Mouse (Mus musculus) liver, embryonic 18 days (tissue): Measurements from ENCODE around the gene 4922502D21Rik. TPM values are rescaled to one million over a fixed set of nuclear protein-coding genes. Genes with fewer than 3 reads are reported as not detected.

ENCODE experiments used
- polyA plus RNA-seq: library from polyadenylated mRNA; depleted of rRNA; stranded (reverse); fragments of >200 nt; gene quantifications from 2 replicates; pipeline ENCODE4 v1.2.3, GENCODE M21; 2012; rRNA removed

The 4922502D21Rik gene
- polyA plus RNA-seq, result 0.02 and 0.03 TPM in 2 replicates

GRCm38 (mm10) chr6:129331610-129332009 lies at the start of gene 4922502D21Rik:
Gene 4922502D21Rik, minus strand, starts transcription at chr6:129331796.

GRCm38 (mm10) chr6:129342391-129342790 lies 10.8 kb upstream of the 4922502D21Rik start, which contains the start of gene Clec12a:
Gene Clec12a, plus strand, starts transcription at chr6:129342691.

GRCm38 (mm10) chr6:129275220-129275619 lies 56.4 kb downstream of the 4922502D21Rik start, which contains the start of gene Cd69:
Gene Cd69, minus strand, starts transcription at chr6:129275436.

Other genes with a start within 250 kb of the 4922502D21Rik start
- gene Clec2e, start 230.9 kb downstream of the 4922502D21Rik start, polyA plus RNA-seq, result 0.03 and 0.08 TPM in 2 replicates
- gene Clec2d, start 151.2 kb downstream of the 4922502D21Rik start, polyA plus RNA-seq, result 49.0 and 54.7 TPM in 2 replicates
- gene Cd69, start 56.4 kb downstream of the 4922502D21Rik start, polyA plus RNA-seq, result 0.96 and 1.2 TPM in 2 replicates
- 11.2 and 14.1 TPM in 2 replicates for gene Clec12a, start 10.9 kb upstream of the 4922502D21Rik start, polyA plus RNA-seq
- gene Clec12b, start 54.1 kb upstream of the 4922502D21Rik start, polyA plus RNA-seq, result 0.04 and 0.06 TPM in 2 replicates
- gene Clec1b, start 65.5 kb upstream of the 4922502D21Rik start, polyA plus RNA-seq, result 15.9 and 16.5 TPM in 2 replicates
- 2.0 TPM in 2 replicates for gene Clec9a, start 77.1 kb upstream of the 4922502D21Rik start, polyA plus RNA-seq
- gene Clec1a, start 120.2 kb upstream of the 4922502D21Rik start, polyA plus RNA-seq, result 0.17 and 0.26 TPM in 2 replicates
- gene Olr1, start 175.4 kb upstream of the 4922502D21Rik start, polyA plus RNA-seq, result 1.2 and 2.1 TPM in 2 replicates
- gene Tmem52b, start 180.8 kb upstream of the 4922502D21Rik start, polyA plus RNA-seq, result 0.01 TPM in 1 of 2 replicates, not detected in the other
- gene Gabarapl1, start 201.4 kb upstream of the 4922502D21Rik start, polyA plus RNA-seq, result 29.6 and 32.6 TPM in 2 replicates
- gene Klre1, start 246.1 kb upstream of the 4922502D21Rik start, polyA plus RNA-seq, result 0.14 and 0.29 TPM in 2 replicates